Mouse (Mus musculus) brain, embryonic 14.5 days (tissue): ENCODE measurements around the gene Cyp1a2.

Experiments used
- CTCF ChIP-seq: fragments of 200-500 bp; IDR thresholded peaks from 2 replicates; pipeline ENCODE4 v1.5.1; 2012; ENCODE audit warnings: inconsistent platforms, mild to moderate bottlenecking, moderate library complexity, borderline replicate concordance; ENCODE audit not compliant: insufficient read depth, insufficient read length; ENCODE audit errors: extremely low read depth
- POLR2A ChIP-seq: fragments of 200-500 bp; IDR thresholded peaks from 2 replicates; pipeline ENCODE4 v1.6.1; 2012; ENCODE audit warnings: mild to moderate bottlenecking, inconsistent platforms, borderline replicate concordance; ENCODE audit not compliant: poor library complexity, insufficient read depth, insufficient read length, severe bottlenecking; ENCODE audit errors: extremely low read depth

GRCm38 (mm10) chr9:57644944-57645893, 38.3 kb downstream of the Cyp1a2 start:
- TF ChIP-seq CTCF: peak; percentile 95
- TF ChIP-seq POLR2A: peak; percentile 95
